In genomic region chr17:12261376-12261775, GRCm38 (mm10) we compare ENCODE assay signal across 17 mouse cellular contexts.
"Had no signal": no experiment of that assay in that cellular context is flagged by ENCODE, and none has a peak within 500 bp of the region (broad histone marks: within the 10 kb centered on the region; RNA-seq: fewer than 3 reads in every experiment).

No protein-coding gene starts in this region.

- DNase-seq: lung, embryonic 14.5 days; lung, postnatal 4 days; midbrain, embryonic 14.5 days; retina, postnatal 1 day; right cerebral cortex, adult 18-20 months; right cerebral cortex, postnatal 25 days; right cerebral cortex, postnatal 4 days; spleen, adult 18-20 months; thymus, adult 18-20 months; thymus, postnatal 14 days; thymus, postnatal 36 days had no signal

- ATAC-seq: midbrain, embryonic 16.5 days had no signal

- H3K4me1 ChIP-seq: midbrain, embryonic 12.5 days had no signal

- H3K4me3 ChIP-seq: midbrain, embryonic 10.5 days; midbrain, embryonic 12.5 days; myocyte; neural tube, embryonic 13.5 days; neural tube, embryonic 15.5 days had no signal

- H3K27ac ChIP-seq: midbrain, embryonic 10.5 days; midbrain, embryonic 12.5 days; neural tube, embryonic 13.5 days; neural tube, embryonic 15.5 days had no signal

- H3K27me3 ChIP-seq: midbrain, embryonic 12.5 days; neural tube, embryonic 13.5 days; neural tube, embryonic 15.5 days had no signal
